Mouse (Mus musculus) right cerebral cortex, postnatal 14 days (tissue): ENCODE measurements around the gene Gmds.

Experiments
- DNase-seq: peaks from one replicate; pipeline ENCODE4 v3.0.0; 2022

The Gmds gene

GRCm38 (mm10) chr13:32266721-32267120 is 71.8 kb downstream of the Gmds start:
- DNase-seq, result no peak

GRCm38 (mm10) chr13:32256121-32256520 is 82.4 kb downstream of the Gmds start:
- no peak for DNase-seq

GRCm38 (mm10) chr13:32252276-32252675 is 86.3 kb downstream of the Gmds start:
- no peak for DNase-seq

GRCm38 (mm10) chr13:32242200-32242599 is 96.3 kb downstream of the Gmds start:
- DNase-seq, result no peak

GRCm38 (mm10) chr13:32236269-32236678 is 102.3 kb downstream of the Gmds start:
- no peak for DNase-seq

GRCm38 (mm10) chr13:32235046-32235445 is 103.5 kb downstream of the Gmds start:
- no peak for DNase-seq

GRCm38 (mm10) chr13:32234019-32234418 is 104.5 kb downstream of the Gmds start:
- DNase-seq, result no peak

- DNase-seq, result no peak
Measured at GRCm38 (mm10) chr13:32232391-32232790, 106.1 kb downstream of the Gmds start.

- DNase-seq, result no peak
Measured at GRCm38 (mm10) chr13:32231956-32232355, 106.6 kb downstream of the Gmds start.

GRCm38 (mm10) chr13:32227874-32228562 is 110.5 kb downstream of the Gmds start:
- no peak for DNase-seq

GRCm38 (mm10) chr13:32217647-32218046 is 120.9 kb downstream of the Gmds start:
- DNase-seq, result no peak

- DNase-seq, result no peak
Measured at GRCm38 (mm10) chr13:32213702-32214452, 124.7 kb downstream of the Gmds start.

- DNase-seq, result no peak
Measured at GRCm38 (mm10) chr13:32212125-32212524, 126.4 kb downstream of the Gmds start.

- no peak for DNase-seq
Measured at GRCm38 (mm10) chr13:32207172-32207908, 131.2 kb downstream of the Gmds start.

- no peak for DNase-seq
Measured at GRCm38 (mm10) chr13:32179906-32180305, 158.6 kb downstream of the Gmds start.

- DNase-seq, result no peak
Measured at GRCm38 (mm10) chr13:32178682-32179081, 159.9 kb downstream of the Gmds start.

GRCm38 (mm10) chr13:32177852-32178453 is 160.6 kb downstream of the Gmds start:
- DNase-seq, result no peak

- no peak for DNase-seq
Measured at GRCm38 (mm10) chr13:32175028-32175427, 163.5 kb downstream of the Gmds start.

GRCm38 (mm10) chr13:32169173-32169572 is 169.4 kb downstream of the Gmds start:
- no peak for DNase-seq

GRCm38 (mm10) chr13:32167806-32168205 is 170.7 kb downstream of the Gmds start:
- no peak for DNase-seq

- DNase-seq, result no peak
Measured at GRCm38 (mm10) chr13:32165581-32165980, 173.0 kb downstream of the Gmds start.

- DNase-seq, result no peak
Measured at GRCm38 (mm10) chr13:32161567-32161966, 177.0 kb downstream of the Gmds start.

- no peak for DNase-seq
Measured at GRCm38 (mm10) chr13:32158240-32158639, 180.3 kb downstream of the Gmds start.
